Mouse (Mus musculus): ENCODE results near the gene Scaf11. TPM values are rescaled to one million over a fixed set of nuclear protein-coding genes. Genes with fewer than 3 reads are reported as not detected.
A peak's percentile ranks its signal among the peaks of the same experiment; 100 is the strongest.

The Scaf11 gene
- polyA plus RNA-seq, 2 experiments, result 19.4 to 37.1 TPM

DNA sequence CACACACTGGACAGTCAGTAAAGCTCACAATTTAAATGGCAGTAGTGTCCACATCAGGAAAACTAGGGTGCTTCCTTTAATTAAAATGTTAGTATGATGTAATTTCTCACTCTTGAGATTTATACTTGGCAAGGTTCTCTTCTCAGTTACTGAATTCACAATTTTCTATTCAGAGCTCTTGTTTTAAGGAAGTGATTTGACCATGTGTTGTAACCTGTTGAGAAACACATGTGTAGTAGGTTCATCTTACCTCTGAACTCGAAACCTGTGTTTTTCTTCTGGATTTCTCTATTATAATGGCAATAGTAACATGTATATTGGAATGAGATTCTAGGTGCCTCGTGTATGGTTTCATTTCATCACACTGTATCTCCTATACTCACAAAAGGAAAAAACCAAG, 84.4 kb downstream of the Scaf11 start:
- Histone ChIP-seq H3K4me1 (replicated peaks; ENCODE audit: control insufficient read depth in 2 of 2, insufficient read depth in 2 of 2, low read length in 1 of 2) (no peaks in the 10 kb centered on the region), H3K9ac (replicated peaks) (no peak overlapping the region), H3K4me2 (ENCODE audit: low read depth) (no peak overlapping the region), H3K4me3 (ENCODE audit: insufficient read depth in 1 of 2, low read depth in 2 of 2, low read length in 2 of 2) (no peak overlapping the region), H3K9me3 (ENCODE audit: control insufficient read depth, low read length) (no peaks in the 10 kb centered on the region), H3K36me3 (replicated peaks; ENCODE audit: control insufficient read depth, insufficient read depth, low read depth) (peaks cover 34% of the 10 kb centered on the region), H3K27me3 (ENCODE audit: control insufficient read depth, insufficient read depth, low read length) (no peaks in the 10 kb centered on the region), H3K27ac (no peak overlapping the region)
- TF ChIP-seq CTCF (IDR thresholded peaks at IDR 0.05; ENCODE audit: low read depth) (no peak), EP300 (IDR thresholded peaks at IDR 0.05; ENCODE audit: low read depth) (no peak)
- ATAC-seq (ENCODE audit: insufficient read depth), result no peak
- 86% methylated on average over 2 of the region's 2 CpGs for WGBS (ENCODE audit: insufficient replicate concordance)
- DNase-seq (ENCODE audit: low read depth in 3 of 3, low spot score in 3 of 3), result no peak

DNA sequence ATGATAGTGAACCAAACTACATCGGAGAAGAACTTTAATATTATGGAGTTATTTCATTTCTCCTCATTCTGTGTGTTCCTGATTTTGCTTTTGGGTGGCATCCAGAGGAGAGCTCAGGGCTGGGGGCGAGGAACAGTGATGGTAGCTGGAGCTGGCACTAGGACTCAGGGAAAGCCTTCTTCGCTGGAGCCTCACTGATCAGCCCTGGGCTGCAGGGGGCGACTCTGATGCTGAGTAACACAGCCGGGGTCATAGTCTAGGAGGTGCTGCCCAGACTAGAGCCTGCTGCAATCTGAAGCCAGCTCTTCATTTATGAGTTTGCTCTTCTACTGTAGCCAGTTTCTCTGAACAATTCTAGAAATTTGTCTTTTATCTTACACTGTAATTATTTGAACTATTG, 87.5 kb downstream of the Scaf11 start:
- Histone ChIP-seq H3K36me3 (replicated peaks; ENCODE audit: control insufficient read depth, insufficient read depth, low read depth) (peaks cover 53% of the 10 kb centered on the region), H3K4me3 (ENCODE audit: insufficient read depth in 1 of 2, low read depth in 2 of 2, low read length in 2 of 2) (no peak overlapping the region), H3K27me3 (ENCODE audit: control insufficient read depth, insufficient read depth, low read length) (no peaks in the 10 kb centered on the region), H3K27ac (no peak overlapping the region), H3K4me2 (ENCODE audit: low read depth) (no peak overlapping the region), H3K9ac (replicated peaks) (no peak overlapping the region), H3K9me3 (ENCODE audit: control insufficient read depth, low read length) (no peaks in the 10 kb centered on the region), H3K4me1 (replicated peaks; ENCODE audit: control insufficient read depth in 2 of 2, insufficient read depth in 2 of 2, low read length in 1 of 2) (no peaks in the 10 kb centered on the region)
- DNase-seq (ENCODE audit: low read depth in 3 of 3, low spot score in 3 of 3), result no peak
- TF ChIP-seq EP300 (IDR thresholded peaks at IDR 0.05; ENCODE audit: low read depth), result no peak
- TF ChIP-seq CTCF (IDR thresholded peaks at IDR 0.05; ENCODE audit: low read depth), result peak; percentile 44
- 84% methylated on average over 5 of the region's 5 CpGs for WGBS (ENCODE audit: insufficient replicate concordance)
- peak; percentile 48; the same call in 1 of the 2 replicates for ATAC-seq (ENCODE audit: insufficient read depth)

DNA sequence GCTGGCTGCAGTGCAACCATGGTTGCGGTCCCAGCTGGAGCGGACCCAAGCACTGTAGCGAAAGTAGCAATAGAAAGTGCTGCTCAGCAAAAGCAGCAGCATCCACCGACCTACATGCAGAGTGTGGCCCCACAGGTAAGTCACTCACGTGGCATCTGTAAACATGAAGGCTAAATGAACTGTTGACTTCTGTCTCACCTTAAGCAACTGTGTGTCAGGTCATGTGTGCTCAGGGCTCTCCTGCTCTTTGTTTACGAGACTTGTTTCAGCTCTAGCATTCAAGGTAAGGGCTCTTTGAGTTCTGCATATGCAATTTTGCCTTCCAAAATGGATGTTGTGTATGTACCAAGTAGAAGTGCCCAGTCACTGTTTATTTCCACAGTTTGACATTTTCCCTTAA, 88.0 kb downstream of the Scaf11 start:
- Histone ChIP-seq H3K9me3 (ENCODE audit: control insufficient read depth, low read length) (no peaks in the 10 kb centered on the region), H3K4me1 (replicated peaks; ENCODE audit: control insufficient read depth in 2 of 2, insufficient read depth in 2 of 2, low read length in 1 of 2) (no peaks in the 10 kb centered on the region), H3K4me2 (ENCODE audit: low read depth) (no peak overlapping the region), H3K9ac (replicated peaks) (no peak overlapping the region), H3K27me3 (ENCODE audit: control insufficient read depth, insufficient read depth, low read length) (no peaks in the 10 kb centered on the region), H3K27ac (no peak overlapping the region), H3K36me3 (replicated peaks; ENCODE audit: control insufficient read depth, insufficient read depth, low read depth) (peaks cover 57% of the 10 kb centered on the region), H3K4me3 (ENCODE audit: insufficient read depth in 1 of 2, low read depth in 2 of 2, low read length in 2 of 2) (no peak overlapping the region)
- DNase-seq (ENCODE audit: low read depth in 3 of 3, low spot score in 3 of 3) (no peak), ATAC-seq (ENCODE audit: insufficient read depth) (no peak)
- WGBS (ENCODE audit: insufficient replicate concordance), result 92% methylated on average over 6 of the region's 6 CpGs
- TF ChIP-seq CTCF (IDR thresholded peaks at IDR 0.05; ENCODE audit: low read depth) (no peak), EP300 (IDR thresholded peaks at IDR 0.05; ENCODE audit: low read depth) (no peak)

GRCm38 (mm10) chr15:96371311-96371710, 89.3 kb downstream of the Scaf11 start:
- no peak overlapping the region for H3K9ac ChIP-seq (replicated peaks)
- ATAC-seq (ENCODE audit: insufficient read depth), result no peak
- WGBS (ENCODE audit: insufficient replicate concordance), result 94% methylated on average over 18 of the region's 18 CpGs
- H3K4me1 ChIP-seq (replicated peaks; ENCODE audit: control insufficient read depth in 2 of 2, insufficient read depth in 2 of 2, low read length in 1 of 2), result no peaks in the 10 kb centered on the region
- H3K4me3 ChIP-seq (ENCODE audit: insufficient read depth in 1 of 2, low read depth in 2 of 2, low read length in 2 of 2), result no peak overlapping the region
- H3K27me3 ChIP-seq (ENCODE audit: control insufficient read depth, insufficient read depth, low read length), result no peaks in the 10 kb centered on the region
- no peak for DNase-seq (ENCODE audit: low read depth in 3 of 3, low spot score in 3 of 3)
- no peaks in the 10 kb centered on the region for H3K9me3 ChIP-seq (ENCODE audit: control insufficient read depth, low read length)
- TF ChIP-seq CTCF (IDR thresholded peaks at IDR 0.05; ENCODE audit: low read depth) (no peak), EP300 (IDR thresholded peaks at IDR 0.05; ENCODE audit: low read depth) (no peak)
- H3K4me2 ChIP-seq (ENCODE audit: low read depth), result no peak overlapping the region
- H3K36me3 ChIP-seq (replicated peaks; ENCODE audit: control insufficient read depth, insufficient read depth, low read depth), result peaks cover 56% of the 10 kb centered on the region
- no peak overlapping the region for H3K27ac ChIP-seq

DNA sequence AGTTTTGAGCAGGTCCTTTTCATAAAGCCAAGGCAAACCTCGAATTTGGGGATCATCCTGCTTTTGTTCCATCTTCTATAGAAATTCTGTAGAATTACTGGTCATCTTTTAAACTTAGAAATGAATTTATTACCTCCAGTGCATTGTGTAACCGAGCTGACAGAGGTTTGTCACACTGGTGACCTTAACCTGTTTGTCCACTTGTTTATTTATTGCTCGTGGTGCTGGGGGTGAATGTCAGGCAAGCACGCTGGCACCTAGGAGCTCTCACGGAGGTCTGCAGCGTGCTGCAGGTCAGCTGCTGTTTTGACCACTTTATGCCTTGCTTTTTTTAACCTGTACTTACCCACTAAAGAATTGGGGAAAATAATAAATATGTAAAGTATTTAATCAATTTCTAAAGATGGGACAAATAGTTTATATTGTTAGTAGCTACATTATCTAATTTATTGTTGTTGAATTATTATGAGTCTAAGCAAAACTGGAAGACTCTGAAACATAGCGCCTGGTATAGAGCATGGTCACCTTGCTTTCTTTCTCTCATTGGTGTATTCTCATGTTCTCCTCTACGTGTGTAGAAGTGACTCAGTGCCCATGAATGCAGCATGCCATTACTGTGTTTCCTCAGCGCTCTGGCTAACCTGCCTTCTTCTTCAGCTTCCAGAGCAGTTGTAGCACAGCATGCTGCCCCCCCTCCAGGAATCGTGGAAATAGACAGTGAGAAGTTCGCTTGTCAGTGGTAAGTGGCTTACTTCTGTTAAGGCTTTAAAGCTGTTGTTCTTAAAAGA, 94.3 kb downstream of the Scaf11 start:
- H3K4me3 ChIP-seq (ENCODE audit: insufficient read depth in 1 of 2, low read depth in 2 of 2, low read length in 2 of 2), result no peak overlapping the region
- H3K27ac ChIP-seq, result no peak overlapping the region
- H3K4me1 ChIP-seq (replicated peaks; ENCODE audit: control insufficient read depth in 2 of 2, insufficient read depth in 2 of 2, low read length in 1 of 2), result no peaks in the 10 kb centered on the region
- DNase-seq (ENCODE audit: low read depth in 3 of 3, low spot score in 3 of 3), result no peak
- peaks cover 63% of the 10 kb centered on the region for H3K36me3 ChIP-seq (replicated peaks; ENCODE audit: control insufficient read depth, insufficient read depth, low read depth)
- no peaks in the 10 kb centered on the region for H3K9me3 ChIP-seq (ENCODE audit: control insufficient read depth, low read length)
- ATAC-seq (ENCODE audit: insufficient read depth), result no peak
- no peak overlapping the region for H3K4me2 ChIP-seq (ENCODE audit: low read depth)
- H3K27me3 ChIP-seq (ENCODE audit: control insufficient read depth, insufficient read depth, low read length), result no peaks in the 10 kb centered on the region
- WGBS (ENCODE audit: insufficient replicate concordance), result 83% methylated on average over 11 of the region's 11 CpGs
- no peak overlapping the region for H3K9ac ChIP-seq (replicated peaks)
- TF ChIP-seq EP300 (IDR thresholded peaks at IDR 0.05; ENCODE audit: low read depth) (no peak), CTCF (IDR thresholded peaks at IDR 0.05; ENCODE audit: low read depth) (no peak)

Measured in liver, embryonic 14.5 days (tissue).